Mouse (Mus musculus): ENCODE results near the gene Csnk1g2.
"Not testable (repeated sequence)": the region's sequence is repeated elsewhere in the genome, so short reads cannot be mapped to it uniquely, and the experiment has no call there.

Csnk1g2 gene

GRCm38 (mm10) chr10:80602698-80603325 lies 19.8 kb upstream of the Csnk1g2 start, which contains the start of the genes Scamp4 and Adat3:
Scamp4 (plus strand) TSS chr10:80602872.
Adat3 (plus strand) TSS chr10:80602880.
- peak; percentile 96 for DNase-seq (ENCODE audit: low read depth, low spot score)

GRCm38 (mm10) chr10:80603364-80603763 lies 19.3 kb upstream of the Csnk1g2 start:
- no peak for DNase-seq (ENCODE audit: low read depth, low spot score)

- DNase-seq (ENCODE audit: low read depth, low spot score), result no peak
Observed at GRCm38 (mm10) chr10:80604001-80604509, 18.6 kb upstream of the Csnk1g2 start.

GRCm38 (mm10) chr10:80604988-80605387 lies 17.6 kb upstream of the Csnk1g2 start:
- DNase-seq (ENCODE audit: low read depth, low spot score), result no peak

- DNase-seq (ENCODE audit: low read depth, low spot score), result not testable (repeated sequence)
Observed at GRCm38 (mm10) chr10:80605721-80606120, 16.9 kb upstream of the Csnk1g2 start, which contains the start of gene Gm49322. Gm49322 (plus strand) TSS chr10:80606021.

GRCm38 (mm10) chr10:80606306-80606705 lies 16.3 kb upstream of the Csnk1g2 start:
- DNase-seq (ENCODE audit: low read depth, low spot score), result no peak

GRCm38 (mm10) chr10:80606737-80607350 lies 15.8 kb upstream of the Csnk1g2 start:
- DNase-seq (ENCODE audit: low read depth, low spot score), result no peak

GRCm38 (mm10) chr10:80608435-80608834 lies 14.2 kb upstream of the Csnk1g2 start:
- no peak for DNase-seq (ENCODE audit: low read depth, low spot score)

- DNase-seq (ENCODE audit: low read depth, low spot score), result no peak
Observed at GRCm38 (mm10) chr10:80609269-80609924, 13.2 kb upstream of the Csnk1g2 start.

GRCm38 (mm10) chr10:80610116-80610785 lies 12.4 kb upstream of the Csnk1g2 start:
- DNase-seq (ENCODE audit: low read depth, low spot score), result no peak

- no peak for DNase-seq (ENCODE audit: low read depth, low spot score)
Observed at GRCm38 (mm10) chr10:80611024-80611423, 11.6 kb upstream of the Csnk1g2 start.

GRCm38 (mm10) chr10:80611905-80612304 lies 10.7 kb upstream of the Csnk1g2 start:
- DNase-seq (ENCODE audit: low read depth, low spot score), result no peak

GRCm38 (mm10) chr10:80613821-80614220 lies 8.8 kb upstream of the Csnk1g2 start:
- DNase-seq (ENCODE audit: low read depth, low spot score), result no peak

GRCm38 (mm10) chr10:80614351-80614750 lies 8.3 kb upstream of the Csnk1g2 start:
- DNase-seq (ENCODE audit: low read depth, low spot score), result no peak

GRCm38 (mm10) chr10:80618181-80618580 lies 4.5 kb upstream of the Csnk1g2 start:
- no peak for DNase-seq (ENCODE audit: low read depth, low spot score)

- DNase-seq (ENCODE audit: low read depth, low spot score), result no peak
Observed at GRCm38 (mm10) chr10:80619465-80620244, 3.0 kb upstream of the Csnk1g2 start.

GRCm38 (mm10) chr10:80620365-80620764 lies 2.3 kb upstream of the Csnk1g2 start:
- DNase-seq (ENCODE audit: low read depth, low spot score), result no peak

GRCm38 (mm10) chr10:80620796-80621689 lies 1.6 kb upstream of the Csnk1g2 start:
- no peak for DNase-seq (ENCODE audit: low read depth, low spot score)

GRCm38 (mm10) chr10:80621690-80621939 lies 1.0 kb upstream of the Csnk1g2 start:
- no peak for DNase-seq (ENCODE audit: low read depth, low spot score)

GRCm38 (mm10) chr10:80621940-80622660 lies 538 bp upstream of the Csnk1g2 start:
- DNase-seq (ENCODE audit: low read depth, low spot score), result peak; percentile 100
